Mouse (Mus musculus) bone marrow macrophage, adult 2 months (primary cell): ENCODE measurements around the gene Pfdn2. TPM values are rescaled to one million over a fixed set of nuclear protein-coding genes. Genes with fewer than 3 reads are reported as not detected.
A peak's percentile ranks its signal among the peaks of the same experiment; 100 is the strongest.
"Not testable (repeated sequence)": the region's sequence is repeated elsewhere in the genome, so short reads cannot be mapped to it uniquely, and the experiment has no call there.

Source experiments
- H3K27ac ChIP-seq: 2 replicates; pipeline ENCODE4 v1.5.1; 2012; ENCODE audit warnings: low read depth, low read length; ENCODE audit not compliant: insufficient read depth
- H3K4me1 ChIP-seq: 2 replicates; pipeline ENCODE4 v1.6.1; 2012; ENCODE audit warnings: low read length; ENCODE audit not compliant: control insufficient read depth, insufficient read depth
- H3K4me3 ChIP-seq: 2 replicates; pipeline ENCODE4 v1.5.1; 2012; ENCODE audit warnings: mild to moderate bottlenecking, low read length, moderate library complexity; ENCODE audit not compliant: insufficient read depth
- CTCF ChIP-seq: IDR thresholded peaks from 2 replicates; pipeline ENCODE4 v1.5.1; 2012; ENCODE audit warnings: low read depth, mild to moderate bottlenecking, low read length, moderate library complexity
- POLR2A ChIP-seq: IDR thresholded peaks from 2 replicates; pipeline ENCODE4 v1.6.1; 2012; ENCODE audit warnings: mild to moderate bottlenecking, low read depth, low read length, borderline replicate concordance
- polyA plus RNA-seq: library from polyadenylated mRNA; stranded (reverse); fragments of >200 nt; gene quantifications from 2 replicates; pipeline ENCODE4 v1.2.4, GENCODE M21; 2012; ENCODE audit not compliant: missing spikeins, insufficient read depth, insufficient read length

Gene Pfdn2
- polyA plus RNA-seq, result 64.4 and 74.8 TPM in 2 replicates

- H3K4me1 ChIP-seq, result peaks cover 33% of the 10 kb centered on the region
- peak within 1 kb of the TSS; percentile 81 for H3K4me3 ChIP-seq
- peak within 1 kb of the TSS; percentile 38 for H3K27ac ChIP-seq
- TF ChIP-seq CTCF (no peak), POLR2A (no peak; the same call in 1 of the 2 replicates)
Observed at GRCm38 (mm10) chr1:171345225-171346094, at the start of gene Pfdn2, which contains the start of gene Nit1. Gene Pfdn2, plus strand, starts transcription at chr1:171345670. Gene Nit1, minus strand, starts transcription at chr1:171345646.

DNA sequence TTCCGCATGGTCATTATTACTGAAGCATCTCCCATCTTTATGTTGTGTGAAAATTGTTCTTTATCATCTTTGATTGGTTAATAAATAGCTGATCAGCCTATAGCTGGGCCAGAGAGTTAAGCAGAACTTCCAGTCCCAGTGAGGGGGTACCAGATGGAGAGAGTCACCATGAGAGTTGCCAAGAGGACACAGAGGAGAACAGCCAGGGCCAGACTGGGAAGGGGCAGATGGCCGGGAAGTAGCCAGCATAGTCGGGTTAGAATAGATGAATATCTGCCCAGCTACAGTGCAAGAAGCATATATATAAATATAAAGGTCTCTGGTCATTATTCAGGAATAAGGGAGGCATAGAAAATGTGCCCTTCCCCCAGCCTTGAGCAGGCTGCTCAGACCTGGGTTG lies 47.2 kb upstream of the Pfdn2 start:
- Histone ChIP-seq H3K27ac (no peak overlapping the region), H3K4me1 (peaks cover 2% of the 10 kb centered on the region; the same call in 1 of the 2 replicates), H3K4me3 (no peak overlapping the region)
- no peak for TF ChIP-seq CTCF
- TF ChIP-seq POLR2A, result no peak

DNA sequence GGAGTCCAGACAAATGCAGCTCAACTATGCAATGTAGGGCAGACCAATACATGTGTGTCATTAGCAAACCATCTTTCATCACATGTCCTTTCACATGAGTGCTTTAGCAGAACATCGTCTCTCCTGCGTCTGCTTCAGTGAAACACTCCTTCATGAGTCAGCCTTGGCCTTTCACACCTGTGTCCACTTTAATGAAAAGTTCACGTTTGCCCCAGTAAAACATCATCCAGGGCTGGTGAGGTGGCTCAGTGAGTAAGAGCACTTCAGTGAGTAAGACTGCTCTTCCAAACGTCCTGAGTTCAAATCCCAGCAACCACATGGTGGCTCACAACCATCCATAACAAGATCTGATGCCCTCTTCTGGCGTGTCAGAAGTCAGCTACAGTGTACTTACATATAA lies 39.3 kb upstream of the Pfdn2 start:
- not testable (repeated sequence) for H3K27ac ChIP-seq, H3K4me3 ChIP-seq, H3K4me1 ChIP-seq

GRCm38 (mm10) chr1:171309321-171309720 lies 36.1 kb upstream of the Pfdn2 start:
- TF ChIP-seq POLR2A (no peak), CTCF (no peak)
- H3K4me1 ChIP-seq, result no peaks in the 10 kb centered on the region
- no peak overlapping the region for H3K4me3 ChIP-seq
- H3K27ac ChIP-seq, result no peak overlapping the region

DNA sequence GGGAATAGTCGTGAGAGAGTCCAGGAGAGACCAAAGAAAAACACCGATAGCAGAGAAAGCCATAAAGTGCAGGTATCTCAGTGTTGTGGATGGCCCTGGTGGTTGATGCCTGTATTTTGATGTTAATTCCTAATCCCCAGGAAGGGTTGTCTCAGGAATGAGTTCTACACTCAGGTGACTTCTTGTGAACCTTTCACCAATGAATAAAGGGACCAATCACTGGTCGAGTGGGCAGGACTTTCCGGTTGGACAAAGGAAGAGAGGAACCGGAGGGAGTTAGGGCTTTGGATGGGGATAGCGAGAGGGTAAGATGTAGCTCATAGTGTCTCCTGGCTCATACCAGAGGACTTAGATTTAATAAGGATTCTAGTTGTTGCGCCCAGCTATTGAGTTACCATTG lies 25.7 kb upstream of the Pfdn2 start:
- no peak for TF ChIP-seq CTCF
- H3K4me1 ChIP-seq, result peaks cover 5% of the 10 kb centered on the region
- no peak overlapping the region for H3K4me3 ChIP-seq
- no peak overlapping the region for H3K27ac ChIP-seq

- TF ChIP-seq POLR2A (no peak), CTCF (no peak)
Observed at GRCm38 (mm10) chr1:171320151-171320550, 25.3 kb upstream of the Pfdn2 start.

GRCm38 (mm10) chr1:171321415-171321814 lies 24.1 kb upstream of the Pfdn2 start:
- Histone ChIP-seq H3K4me1 (peaks cover 15% of the 10 kb centered on the region), H3K27ac (no peak overlapping the region), H3K4me3 (no peak overlapping the region)
- no peak for TF ChIP-seq CTCF
- no peak for TF ChIP-seq POLR2A

More at GRCm38 (mm10) chr1:171320151-171320550, 25.3 kb upstream of the Pfdn2 start:
- H3K4me3 ChIP-seq, result no peak overlapping the region
- no peak overlapping the region for H3K27ac ChIP-seq
- peaks cover 5% of the 10 kb centered on the region for H3K4me1 ChIP-seq

GRCm38 (mm10) chr1:171322012-171322411 lies 23.5 kb upstream of the Pfdn2 start:
- Histone ChIP-seq H3K4me1 (peaks cover 18% of the 10 kb centered on the region), H3K27ac (no peak overlapping the region), H3K4me3 (no peak overlapping the region)
- TF ChIP-seq POLR2A (no peak), CTCF (no peak)

DNA sequence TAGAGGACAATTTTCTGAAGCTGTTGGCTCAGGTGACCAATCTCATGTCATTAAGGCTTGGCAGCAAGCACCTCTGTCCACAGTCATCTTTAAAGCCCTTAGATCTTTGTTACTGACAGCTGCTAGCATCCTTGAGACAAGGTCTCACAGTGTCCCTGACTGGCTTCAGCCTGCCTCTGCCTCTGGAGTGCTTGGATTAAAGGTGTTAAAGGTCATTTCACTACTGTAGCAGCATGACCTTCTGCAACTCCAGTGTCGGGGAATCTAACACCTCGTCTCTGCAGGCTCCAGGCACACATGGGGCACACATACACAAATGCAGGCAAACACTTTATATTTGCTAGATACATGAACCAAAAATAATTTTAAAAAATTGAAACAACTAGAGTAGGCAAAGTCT lies 19.9 kb upstream of the Pfdn2 start:
- H3K4me3 ChIP-seq, result no peak overlapping the region
- H3K4me1 ChIP-seq, result peaks cover 25% of the 10 kb centered on the region
- TF ChIP-seq CTCF, result no peak
- no peak for TF ChIP-seq POLR2A
- no peak overlapping the region for H3K27ac ChIP-seq

GRCm38 (mm10) chr1:171326588-171326987 lies 18.9 kb upstream of the Pfdn2 start:
- Histone ChIP-seq H3K27ac (0 out of 2 replicates have a peak overlapping the region, but pooled peaks have one; percentile 6), H3K4me1 (peaks cover 31% of the 10 kb centered on the region)
- not testable (repeated sequence) for H3K4me3 ChIP-seq

DNA sequence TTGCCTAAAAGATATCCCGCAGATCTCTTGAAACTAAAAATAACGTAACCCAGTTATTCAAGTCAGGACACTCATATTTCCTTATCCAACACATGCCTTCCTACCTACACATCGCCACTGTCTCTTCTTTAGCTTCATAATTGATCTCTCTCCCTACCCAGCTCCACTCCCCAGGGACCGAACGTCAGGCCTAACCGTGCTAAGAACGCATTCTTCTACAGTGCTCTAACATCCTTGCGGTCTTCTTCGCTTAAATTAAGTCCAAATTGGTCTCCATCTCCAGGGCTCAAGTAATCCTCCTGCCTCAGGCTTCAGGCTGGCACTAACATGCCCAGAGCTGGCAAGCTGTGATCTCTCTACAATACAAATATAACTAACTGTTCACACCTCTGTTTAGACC lies 17.2 kb upstream of the Pfdn2 start:
- Histone ChIP-seq H3K27ac (peak overlapping the region; percentile 93), H3K4me1 (peaks cover 27% of the 10 kb centered on the region)

More for the DNA sequence above, 17.2 kb upstream of the Pfdn2 start:
- H3K4me3 ChIP-seq, result peak overlapping the region; percentile 88
- no peak for TF ChIP-seq POLR2A
- TF ChIP-seq CTCF, result no peak
